Mouse (Mus musculus): Measurements from ENCODE around the gene Dcst1.

Gene Dcst1

GRCm38 (mm10) chr3:89360237-89360636 lies 4.8 kb downstream of the Dcst1 start:
- no peak for DNase-seq

GRCm38 (mm10) chr3:89359630-89360029 lies 5.4 kb downstream of the Dcst1 start:
- DNase-seq, result no peak

- DNase-seq, result no peak
Observed at GRCm38 (mm10) chr3:89356029-89356428, 9.0 kb downstream of the Dcst1 start.

- DNase-seq, result no peak
Observed at GRCm38 (mm10) chr3:89355512-89355902, 9.5 kb downstream of the Dcst1 start.

- peak; percentile 83 to 91 for DNase-seq
Observed at GRCm38 (mm10) chr3:89354816-89355511, 10.1 kb downstream of the Dcst1 start.

- DNase-seq, result no peak
Observed at GRCm38 (mm10) chr3:89351271-89351670, 13.8 kb downstream of the Dcst1 start.

GRCm38 (mm10) chr3:89349869-89350501 lies 15.1 kb downstream of the Dcst1 start, which contains the start of gene Adam15:
Gene Adam15, minus strand, starts transcription at chr3:89349996.
- peak; percentile 91 to 95 for DNase-seq

GRCm38 (mm10) chr3:89348911-89349868 lies 15.9 kb downstream of the Dcst1 start:
- DNase-seq, result peak; percentile 49 to 54

- no peak for DNase-seq
Observed at GRCm38 (mm10) chr3:89347916-89348315, 17.1 kb downstream of the Dcst1 start.

GRCm38 (mm10) chr3:89346815-89347540 lies 18.1 kb downstream of the Dcst1 start:
- no peak for DNase-seq

- DNase-seq, result no peak
Observed at GRCm38 (mm10) chr3:89343279-89343678, 21.8 kb downstream of the Dcst1 start.

- no peak for DNase-seq
Observed at GRCm38 (mm10) chr3:89341794-89342193, 23.3 kb downstream of the Dcst1 start.

- peak; percentile 77 to 83 for DNase-seq
Observed at GRCm38 (mm10) chr3:89340465-89340864, 24.6 kb downstream of the Dcst1 start.

GRCm38 (mm10) chr3:89339416-89339815 lies 25.6 kb downstream of the Dcst1 start:
- peak; percentile 37 to 58 for DNase-seq

GRCm38 (mm10) chr3:89337721-89338578 lies 27.1 kb downstream of the Dcst1 start, which contains the start of gene Efna4:
Gene Efna4, minus strand, starts transcription at chr3:89338028.
- DNase-seq, result no peak

GRCm38 (mm10) chr3:89337062-89337720 lies 27.9 kb downstream of the Dcst1 start:
- no peak for DNase-seq

- DNase-seq, result no peak
Observed at GRCm38 (mm10) chr3:89336529-89336928, 28.5 kb downstream of the Dcst1 start.

- DNase-seq, result no peak
Observed at GRCm38 (mm10) chr3:89333053-89333452, 32.0 kb downstream of the Dcst1 start.

GRCm38 (mm10) chr3:89332476-89332875 lies 32.6 kb downstream of the Dcst1 start:
- no peak for DNase-seq

- no peak for DNase-seq
Observed at GRCm38 (mm10) chr3:89332013-89332412, 33.0 kb downstream of the Dcst1 start.

GRCm38 (mm10) chr3:89331561-89331960 lies 33.5 kb downstream of the Dcst1 start:
- DNase-seq, result no peak
